Mouse (Mus musculus) forebrain, embryonic 15.5 days (tissue): ENCODE data around the gene Fgfr2. TPM values are rescaled to one million over a fixed set of nuclear protein-coding genes. Genes with fewer than 3 reads are reported as not detected.
"Not testable (repeated sequence)": the region's sequence is repeated elsewhere in the genome, so short reads cannot be mapped to it uniquely, and the experiment has no call there.

Source experiments
- ATAC-seq: fragments of 200-750 bp; cut with Nextera tagmentation; replicated peaks from 2 replicates; pipeline ENCODE4 v1.8.0; 2017; ENCODE audit warnings: mild to moderate bottlenecking, moderate TSS enrichment, moderate library complexity
- H3K27ac ChIP-seq: fragments of 300-500 bp; sonication (generic); replicated peaks from 2 replicates; pipeline ENCODE4 v1.5.1; 2015; ENCODE audit warnings: mild to moderate bottlenecking, inconsistent platforms
- H3K27me3 ChIP-seq: fragments of 300-500 bp; sonication (generic); 2 replicates; pipeline ENCODE4 v1.6.1; 2015; ENCODE audit warnings: inconsistent platforms
- H3K36me3 ChIP-seq: fragments of 300-500 bp; sonication (generic); 2 replicates; pipeline ENCODE4 v1.6.1; 2015; ENCODE audit warnings: mild to moderate bottlenecking, inconsistent platforms
- H3K4me1 ChIP-seq: fragments of 300-500 bp; sonication (generic); 2 replicates; pipeline ENCODE4 v1.6.1; 2015; ENCODE audit warnings: inconsistent platforms
- H3K4me2 ChIP-seq: fragments of 300-500 bp; sonication (generic); replicated peaks from 2 replicates; pipeline ENCODE4 v1.6.1; 2015; ENCODE audit warnings: mild to moderate bottlenecking, inconsistent platforms
- H3K4me3 ChIP-seq: fragments of 300-500 bp; sonication (generic); 2 replicates; pipeline ENCODE4 v1.5.1; 2015; ENCODE audit warnings: mild to moderate bottlenecking, inconsistent platforms
- H3K9ac ChIP-seq: fragments of 300-500 bp; sonication (generic); replicated peaks from 2 replicates; pipeline ENCODE4 v1.6.1; 2015; ENCODE audit warnings: mild to moderate bottlenecking, inconsistent platforms
- H3K9me3 ChIP-seq: fragments of 300-500 bp; sonication (generic); 2 replicates; pipeline ENCODE4 v1.6.1; 2016; ENCODE audit warnings: inconsistent platforms
- WGBS: fragments of 180-500 bp; shearing (Covaris S2); methylation state at CpG from one replicate; pipeline ENCODE4 v1.1.7; 2015; ENCODE audit warnings: mixed read lengths; 5-methylcytosine and 5-hydroxymethylcytosine counted together
- polyA plus RNA-seq: library from polyadenylated mRNA; unstranded; fragments of >200 nt; fragmentation: Nextera tagmentation; extraction: Ambion mirVana; gene quantifications from 2 replicates; pipeline ENCODE4 v1.2.1, GENCODE M21; 2015

Gene Fgfr2
- polyA plus RNA-seq, 1 experiment from 2014 or later = 48.1 TPM

DNA sequence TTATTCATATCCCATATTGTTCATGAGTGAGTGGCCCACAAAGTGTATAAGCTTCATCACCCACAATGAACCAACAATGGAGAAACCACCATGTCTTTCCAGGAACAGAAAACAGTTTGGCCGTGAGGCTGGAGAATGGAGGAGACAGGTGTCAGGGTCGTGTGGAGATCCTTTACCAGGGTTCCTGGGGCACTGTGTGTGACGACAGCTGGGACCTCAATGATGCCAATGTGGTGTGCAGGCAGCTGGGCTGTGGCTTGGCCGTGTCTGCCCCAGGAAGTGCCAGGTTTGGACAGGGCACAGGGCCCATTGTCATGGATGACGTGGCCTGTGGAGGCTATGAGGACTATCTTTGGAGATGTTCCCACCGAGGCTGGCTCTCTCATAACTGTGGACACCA is 2049.1 kb downstream of the Fgfr2 start:
- 80% methylated on average over 6 of the region's 6 CpGs for WGBS
- not testable (repeated sequence) for H3K4me2 ChIP-seq, H3K4me1 ChIP-seq, H3K9me3 ChIP-seq, H3K27me3 ChIP-seq, H3K9ac ChIP-seq, H3K27ac ChIP-seq, ATAC-seq, H3K36me3 ChIP-seq, H3K4me3 ChIP-seq

DNA sequence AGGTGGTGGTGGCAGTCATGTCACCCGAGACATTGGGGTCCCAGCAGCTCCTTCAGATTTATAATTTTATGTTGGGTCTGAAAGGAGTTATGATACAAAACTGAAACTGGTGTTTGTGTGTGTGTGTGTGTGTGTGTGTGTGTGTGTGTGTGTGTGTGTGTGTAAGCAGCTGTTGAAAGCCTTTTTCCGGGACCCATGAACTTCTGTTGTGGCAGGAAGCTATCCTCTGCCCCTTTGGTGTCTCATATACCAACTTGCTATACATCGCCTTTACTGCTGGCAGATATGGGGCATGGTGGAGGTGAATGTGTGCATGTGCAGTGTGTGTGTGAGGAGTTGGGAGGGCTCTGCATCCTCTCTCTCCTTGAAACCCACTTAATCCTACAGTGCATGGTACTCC is 2049.7 kb downstream of the Fgfr2 start:
- WGBS = 84% methylated on average over 3 of the region's 3 CpGs
- not testable (repeated sequence) for H3K4me3 ChIP-seq, H3K36me3 ChIP-seq, H3K27me3 ChIP-seq, H3K4me2 ChIP-seq, H3K4me1 ChIP-seq, H3K9me3 ChIP-seq, H3K9ac ChIP-seq, ATAC-seq, H3K27ac ChIP-seq

DNA sequence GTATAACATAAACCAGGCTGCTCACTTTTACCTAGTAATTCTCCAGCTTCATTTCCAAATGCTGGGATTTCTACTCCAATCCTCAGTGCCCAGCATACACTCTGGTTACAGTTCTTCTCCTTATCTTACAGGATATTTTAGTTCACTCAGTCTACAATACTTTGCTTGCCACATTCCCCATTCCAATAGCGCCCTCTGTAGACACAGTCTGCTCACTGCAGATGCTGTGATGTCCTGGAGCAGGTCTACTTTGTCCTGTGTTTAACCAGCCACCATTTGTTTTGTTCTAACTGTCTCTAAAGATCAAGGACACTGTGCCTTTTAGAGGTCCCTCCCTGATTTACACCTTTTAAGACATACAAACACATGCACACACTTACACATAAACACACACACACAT is 2055.0 kb downstream of the Fgfr2 start:
- H3K27me3 ChIP-seq, H3K4me1 ChIP-seq, H3K9ac ChIP-seq, H3K4me3 ChIP-seq, H3K27ac ChIP-seq, H3K36me3 ChIP-seq, ATAC-seq, H3K9me3 ChIP-seq, H3K4me2 ChIP-seq: not testable (repeated sequence)
- 3% methylated on average over 1 of the region's 1 CpGs for WGBS

DNA sequence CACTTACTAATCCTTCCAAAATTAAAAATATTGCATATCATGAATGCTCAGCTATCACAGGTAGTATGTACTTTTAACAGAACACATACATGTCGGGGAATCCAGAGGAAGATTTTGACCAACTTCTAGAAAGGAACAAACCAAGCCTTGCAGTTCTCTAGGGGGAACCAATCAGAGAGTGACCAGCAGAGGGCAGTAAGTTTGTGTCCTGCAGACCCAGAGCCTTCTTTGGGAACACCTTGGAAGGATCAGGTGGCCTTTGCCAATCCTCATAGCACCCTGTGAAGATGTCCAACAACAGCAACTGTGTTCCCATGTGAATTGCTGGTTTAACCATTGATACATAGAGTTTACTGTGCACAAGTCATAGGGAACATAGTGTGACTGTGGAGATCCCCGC is 2060.6 kb downstream of the Fgfr2 start:
- Histone ChIP-seq H3K27ac (no peak overlapping the region), H3K9me3 (no peaks in the 10 kb centered on the region), H3K27me3 (no peaks in the 10 kb centered on the region), H3K4me1 (no peaks in the 10 kb centered on the region), H3K36me3 (no peaks in the 10 kb centered on the region), H3K9ac (no peak overlapping the region), H3K4me3 (no peak overlapping the region), H3K4me2 (no peak overlapping the region)
- no peak for ATAC-seq
- WGBS = 85% methylated on average over 2 of the region's 2 CpGs

DNA sequence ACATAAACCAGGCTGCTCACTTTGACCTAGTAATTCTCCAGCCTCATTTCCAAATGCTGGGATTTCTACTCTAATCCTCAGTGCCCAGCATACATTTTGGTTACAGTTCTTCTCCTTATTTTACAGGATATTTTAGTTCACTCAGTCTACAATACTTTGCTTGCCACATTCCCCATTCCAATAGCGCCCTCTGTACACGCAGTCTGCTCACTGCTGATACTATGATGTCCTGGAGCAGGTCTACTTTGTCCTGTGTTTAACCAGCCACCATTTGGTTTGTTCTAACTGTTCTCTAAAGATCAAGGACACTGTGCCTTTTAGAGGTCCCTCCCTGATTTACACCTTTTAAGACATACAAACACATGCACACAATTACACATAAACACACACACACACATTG is 2063.3 kb downstream of the Fgfr2 start:
- 80% methylated on average over 2 of the region's 2 CpGs for WGBS

DNA sequence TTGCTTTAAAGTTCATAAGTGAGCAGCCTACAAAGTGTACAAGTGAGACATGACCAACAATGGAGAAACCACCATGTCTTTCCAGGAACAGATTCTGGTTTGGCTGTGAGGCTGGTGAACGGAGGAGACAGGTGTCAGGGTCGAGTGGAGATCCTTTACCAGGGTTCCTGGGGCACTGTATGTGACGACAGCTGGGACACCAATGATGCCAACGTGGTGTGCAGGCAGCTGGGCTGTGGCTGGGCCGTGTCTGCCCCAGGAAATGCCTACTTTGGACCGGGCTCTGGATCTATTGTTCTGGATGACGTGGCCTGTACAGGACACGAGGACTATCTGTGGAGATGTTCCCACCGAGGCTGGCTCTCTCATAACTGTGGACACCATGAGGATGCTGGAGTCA is 2065.2 kb downstream of the Fgfr2 start:
- not testable (repeated sequence) for H3K9me3 ChIP-seq, H3K9ac ChIP-seq, H3K4me1 ChIP-seq, ATAC-seq, H3K4me2 ChIP-seq, H3K27ac ChIP-seq, H3K4me3 ChIP-seq, H3K27me3 ChIP-seq, H3K36me3 ChIP-seq
- 83% methylated on average over 9 of the region's 9 CpGs for WGBS

More for the DNA sequence above, 2063.3 kb downstream of the Fgfr2 start:
- not testable (repeated sequence) for H3K4me2 ChIP-seq, ATAC-seq, H3K27me3 ChIP-seq, H3K9me3 ChIP-seq, H3K4me3 ChIP-seq, H3K9ac ChIP-seq, H3K27ac ChIP-seq, H3K36me3 ChIP-seq, H3K4me1 ChIP-seq

DNA sequence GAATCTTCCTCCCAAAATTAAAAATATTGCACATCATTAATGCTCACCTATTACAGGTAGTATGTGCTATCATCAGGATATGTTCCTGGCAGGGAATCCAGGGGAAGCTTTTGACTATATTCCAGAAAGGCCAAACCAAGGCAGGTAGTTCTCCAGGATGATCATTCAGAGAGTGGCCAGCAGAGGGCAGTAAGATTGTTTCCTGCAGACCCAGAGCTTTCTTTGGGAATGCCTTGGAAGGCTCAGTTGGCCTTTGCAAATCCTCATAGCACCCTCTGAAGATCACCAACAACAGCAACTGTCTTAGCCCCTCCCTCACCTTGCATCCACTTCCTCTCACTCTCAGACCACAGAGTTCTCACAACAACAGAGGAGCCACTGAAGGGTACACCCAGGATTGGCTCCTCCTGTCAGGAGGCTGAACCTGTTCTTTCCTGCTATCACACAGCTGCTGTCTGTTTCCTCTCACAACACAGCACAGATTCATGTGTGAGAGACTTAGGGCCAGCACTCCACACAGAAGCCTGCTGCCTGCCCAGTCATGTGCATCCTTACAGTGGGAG is 2068.3 kb downstream of the Fgfr2 start:
- no peak for ATAC-seq
- H3K4me3 ChIP-seq = no peak overlapping the region
- no peaks in the 10 kb centered on the region for H3K36me3 ChIP-seq
- no peaks in the 10 kb centered on the region for H3K9me3 ChIP-seq
- H3K27me3 ChIP-seq = no peaks in the 10 kb centered on the region
- H3K9ac ChIP-seq = no peak overlapping the region
- H3K4me2 ChIP-seq = no peak overlapping the region
- H3K27ac ChIP-seq = no peak overlapping the region
- no peaks in the 10 kb centered on the region for H3K4me1 ChIP-seq

DNA sequence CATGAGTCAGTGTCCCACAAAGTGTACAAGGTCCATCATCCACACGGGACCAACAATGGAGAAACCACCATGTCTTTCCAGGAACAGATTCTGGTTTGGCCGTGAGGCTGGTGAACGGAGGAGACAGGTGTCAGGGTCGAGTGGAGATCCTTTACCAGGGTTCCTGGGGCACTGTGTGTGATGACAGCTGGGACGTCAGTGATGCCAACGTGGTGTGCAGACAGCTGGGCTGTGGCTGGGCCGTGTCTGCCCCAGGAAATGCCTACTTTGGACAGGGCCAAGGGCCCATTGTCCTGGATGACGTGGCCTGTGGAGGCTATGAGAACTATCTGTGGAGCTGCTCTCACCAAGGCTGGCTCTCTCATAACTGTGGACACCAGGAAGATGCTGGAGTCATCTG is 2073.3 kb downstream of the Fgfr2 start:
- not testable (repeated sequence) for ATAC-seq, H3K27me3 ChIP-seq, H3K27ac ChIP-seq, H3K4me1 ChIP-seq, H3K9me3 ChIP-seq, H3K36me3 ChIP-seq, H3K4me3 ChIP-seq, H3K4me2 ChIP-seq, H3K9ac ChIP-seq
- WGBS = 85% methylated on average over 8 of the region's 8 CpGs

DNA sequence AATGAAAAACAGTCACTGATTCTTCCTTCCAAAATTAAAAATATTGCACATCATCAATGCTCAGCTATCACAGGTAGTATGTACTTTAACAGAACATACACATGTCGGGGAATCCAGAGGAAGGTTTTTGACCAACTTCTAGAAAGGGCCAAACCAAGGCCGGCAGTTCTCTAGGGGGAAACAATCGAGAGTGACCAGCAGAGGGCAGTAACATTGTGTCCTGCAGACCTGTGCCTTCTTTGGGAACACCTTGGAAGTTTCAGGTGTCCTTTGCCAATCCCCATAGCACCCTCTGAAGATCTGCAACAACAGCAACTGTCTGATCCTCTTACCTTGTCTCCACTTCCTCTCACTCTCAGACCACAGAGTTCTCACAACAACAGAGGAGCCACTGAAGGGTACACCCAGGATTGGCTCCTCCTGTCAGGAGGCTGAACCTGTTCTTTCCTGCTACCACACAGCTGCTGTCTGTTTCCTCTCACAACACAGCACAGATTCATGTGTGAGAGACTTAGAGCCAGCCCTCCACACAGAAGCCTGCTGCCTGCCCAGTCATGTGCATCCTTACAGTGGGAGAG is 2077.8 kb downstream of the Fgfr2 start:
- not testable (repeated sequence) for H3K36me3 ChIP-seq, H3K9me3 ChIP-seq, H3K9ac ChIP-seq, H3K4me2 ChIP-seq, ATAC-seq, H3K4me1 ChIP-seq, H3K27ac ChIP-seq, H3K4me3 ChIP-seq, H3K27me3 ChIP-seq
- 29% methylated on average over 3 of the region's 3 CpGs for WGBS

DNA sequence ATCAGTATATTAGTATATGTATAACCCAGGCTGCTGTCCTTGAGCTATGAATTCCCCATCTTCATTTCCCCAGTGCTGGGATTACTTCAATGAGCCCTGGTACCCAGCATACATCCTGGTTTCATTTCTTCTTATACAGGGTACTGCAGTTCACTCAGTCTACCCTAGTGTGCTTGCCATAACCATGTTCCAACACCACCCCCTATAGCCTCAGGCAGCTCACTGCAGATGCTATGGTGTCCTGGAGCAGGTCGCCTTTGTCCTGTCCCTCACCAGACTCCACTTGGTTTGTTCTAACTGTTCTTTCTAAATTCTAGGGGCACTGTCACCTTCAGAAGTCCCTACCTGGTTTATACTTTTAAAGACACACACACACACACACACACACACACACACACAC is 2080.5 kb downstream of the Fgfr2 start:
- no peak overlapping the region for H3K4me3 ChIP-seq
- H3K9me3 ChIP-seq = no peaks in the 10 kb centered on the region
- no peaks in the 10 kb centered on the region for H3K4me1 ChIP-seq
- ATAC-seq = no peak
- H3K4me2 ChIP-seq = no peak overlapping the region
- 76% methylated on average over 1 of the region's 1 CpGs for WGBS
- H3K9ac ChIP-seq = no peak overlapping the region
- H3K27ac ChIP-seq = no peak overlapping the region
- H3K27me3 ChIP-seq = no peaks in the 10 kb centered on the region
- no peaks in the 10 kb centered on the region for H3K36me3 ChIP-seq

DNA sequence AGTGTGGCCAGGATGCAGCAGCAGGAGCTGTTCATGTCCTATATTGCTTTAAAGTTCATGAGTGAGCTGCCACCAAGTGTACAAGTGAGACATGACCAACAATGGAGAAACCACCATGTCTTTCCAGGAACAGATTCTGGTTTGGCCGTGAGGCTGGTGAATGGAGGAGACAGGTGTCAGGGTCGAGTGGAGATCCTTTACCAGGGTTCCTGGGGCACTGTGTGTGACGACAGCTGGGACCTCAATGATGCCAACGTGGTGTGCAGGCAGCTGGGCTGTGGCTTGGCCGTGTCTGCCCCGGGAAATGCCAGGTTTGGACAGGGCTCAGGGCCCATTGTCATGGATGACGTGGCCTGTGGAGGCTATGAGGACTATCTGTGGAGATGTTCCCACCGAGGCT is 2082.4 kb downstream of the Fgfr2 start:
- H3K9ac ChIP-seq, H3K36me3 ChIP-seq, H3K27me3 ChIP-seq, H3K27ac ChIP-seq, H3K4me3 ChIP-seq, ATAC-seq, H3K4me1 ChIP-seq, H3K4me2 ChIP-seq, H3K9me3 ChIP-seq: not testable (repeated sequence)
- 81% methylated on average over 8 of the region's 8 CpGs for WGBS

DNA sequence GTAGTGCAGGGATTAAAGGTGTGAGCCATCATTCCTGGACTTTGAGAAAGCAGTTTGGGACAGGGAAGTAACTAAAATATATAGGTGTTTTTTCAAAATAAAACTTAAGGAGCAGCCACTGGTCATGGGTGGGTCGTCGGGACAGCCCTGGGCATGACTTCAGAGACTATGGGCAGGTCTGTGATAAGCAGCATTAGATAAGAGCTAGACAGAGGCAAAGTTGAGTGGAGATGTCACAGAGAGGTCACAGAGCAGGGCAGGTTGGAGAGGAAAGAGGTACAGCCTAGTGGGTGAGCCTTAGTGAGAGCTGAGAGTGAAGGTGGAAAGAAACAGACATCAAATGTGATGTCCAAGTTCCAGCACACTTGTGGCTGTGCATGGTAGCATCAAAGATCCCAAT is 2086.1 kb downstream of the Fgfr2 start:
- H3K9ac ChIP-seq = no peak overlapping the region

DNA sequence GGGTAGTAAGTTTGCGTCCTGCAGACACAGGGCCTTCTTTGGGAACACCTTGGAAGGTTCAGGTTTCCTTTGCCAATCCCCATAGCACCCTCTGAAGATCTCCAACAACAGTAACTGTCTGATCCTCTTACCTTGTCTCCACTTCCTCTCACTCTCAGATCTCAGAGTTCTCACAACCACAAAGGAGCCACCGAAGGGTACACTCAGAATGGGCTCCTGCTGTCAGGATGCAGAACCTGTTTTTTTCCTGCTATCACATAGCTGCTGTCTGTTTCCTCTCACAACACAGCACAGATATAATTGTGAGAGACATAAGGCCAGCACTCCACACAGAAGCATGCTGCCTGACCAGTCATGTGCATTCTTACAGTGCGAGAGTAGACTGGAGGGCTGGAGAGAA is 2086.8 kb downstream of the Fgfr2 start:
- H3K4me1 ChIP-seq = no peaks in the 10 kb centered on the region
- H3K27me3 ChIP-seq = no peaks in the 10 kb centered on the region
- H3K27ac ChIP-seq = no peak overlapping the region
- H3K4me2 ChIP-seq = no peak overlapping the region
- no peaks in the 10 kb centered on the region for H3K9me3 ChIP-seq
- H3K4me3 ChIP-seq = no peak overlapping the region
- no peak overlapping the region for H3K9ac ChIP-seq
- no peaks in the 10 kb centered on the region for H3K36me3 ChIP-seq
- 83% methylated on average over 3 of the region's 3 CpGs for WGBS
- no peak for ATAC-seq

More for the DNA sequence above, 2086.1 kb downstream of the Fgfr2 start:
- Histone ChIP-seq H3K27me3 (no peaks in the 10 kb centered on the region), H3K4me3 (no peak overlapping the region), H3K4me2 (no peak overlapping the region), H3K36me3 (no peaks in the 10 kb centered on the region), H3K9me3 (no peaks in the 10 kb centered on the region), H3K27ac (no peak overlapping the region), H3K4me1 (no peaks in the 10 kb centered on the region)
- WGBS = 92% methylated on average over 2 of the region's 2 CpGs
- ATAC-seq = no peak
